Comparison of ENCODE assay signal across 24 mouse cellular contexts in genomic region chr4:146073264-146073663, GRCm38 (mm10). TPM values are rescaled to one million over a fixed set of nuclear protein-coding genes. Genes with fewer than 3 reads are reported as not detected.
"Had no signal": no experiment of that assay in that cellular context is flagged by ENCODE, and none has a peak within 500 bp of the region (broad histone marks: within the 10 kb centered on the region; RNA-seq: fewer than 3 reads in every experiment).

No protein-coding gene starts in this region.

RNA-seq across cellular contexts. Expression of gene Zfp987, which starts 23.8 kb away (rescaled TPM):
- total RNA-seq: forebrain, postnatal 0 days; gastrocnemius, adult 18-20 months; gastrocnemius, adult 2 months; gastrocnemius, adult 8-10 months; gastrocnemius, postnatal 10 days; gastrocnemius, postnatal 14 days; gastrocnemius, postnatal 25 days; gastrocnemius, postnatal 36 days; gastrocnemius, postnatal 4 days; heart, adult 18-20 months; heart, adult 2 months; heart, adult 8-10 months had no signal
- polyA plus RNA-seq: embryonic facial prominence, embryonic 14.5 days; embryonic facial prominence, embryonic 15.5 days; erythroblast, embryonic 14.5 days; forebrain, embryonic 10.5 days; forebrain, embryonic 11.5 days; forebrain, embryonic 12.5 days; forebrain, embryonic 13.5 days; forebrain, embryonic 14.5 days; forebrain, embryonic 15.5 days; forebrain, embryonic 16.5 days; forebrain, postnatal 0 days; frontal cortex, adult 2 months; gonadal fat pad, adult 2 months; heart, adult 2 months had no signal
